Mouse (Mus musculus): ENCODE data around the gene Gpld1. TPM values are rescaled to one million over a fixed set of nuclear protein-coding genes. Genes with fewer than 3 reads are reported as not detected.

Gpld1 gene
- polyA plus RNA-seq (2012; rRNA removed; ENCODE audit: low replicate concordance) = 3.1 and 3.5 TPM in 2 replicates

GRCm38 (mm10) chr13:24942512-24943282, at the start of gene Gpld1:
Gpld1 (plus strand) TSS chr13:24943152.

DNA sequence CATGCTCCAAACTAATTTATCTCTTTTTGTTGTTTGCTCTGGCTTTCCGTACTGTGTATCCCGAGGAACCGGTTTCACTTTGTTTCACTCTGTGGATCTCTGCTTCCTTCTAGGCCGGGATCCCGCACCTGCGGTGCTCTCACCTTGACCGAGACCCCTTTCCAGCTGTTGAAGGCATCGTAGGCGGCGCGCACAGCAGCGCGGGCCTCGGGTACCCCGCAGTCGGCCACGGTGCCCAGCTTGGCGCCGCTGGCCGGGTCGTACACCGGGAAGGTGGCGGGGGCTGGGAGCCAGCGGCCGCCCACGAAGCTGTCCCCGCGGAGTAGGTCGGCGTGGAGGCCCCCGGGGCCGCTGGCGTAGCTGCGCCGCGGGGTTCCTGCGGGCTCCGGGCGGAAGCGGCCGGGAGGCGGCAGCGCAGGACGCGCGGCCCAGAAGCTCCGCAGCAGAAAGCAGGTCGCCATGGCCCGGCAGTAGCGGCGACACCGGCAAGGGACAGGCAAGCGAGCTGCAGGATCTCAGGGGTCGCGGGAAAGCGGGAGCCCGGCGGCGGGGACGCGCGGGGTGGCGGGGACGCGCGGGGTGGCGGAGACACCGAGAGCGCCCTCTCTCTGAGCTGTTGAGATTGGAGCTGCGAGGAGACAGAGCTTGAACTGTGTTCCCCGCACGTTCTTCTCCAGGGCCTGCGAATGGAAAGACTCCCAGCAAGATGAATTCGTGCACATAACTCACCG, 5.7 kb upstream of the Gpld1 start, which contains the start of gene Aldh5a1:
Gene Aldh5a1 (minus strand): TSS at position 554 of the 731 bp plus-strand sequence.

DNA sequence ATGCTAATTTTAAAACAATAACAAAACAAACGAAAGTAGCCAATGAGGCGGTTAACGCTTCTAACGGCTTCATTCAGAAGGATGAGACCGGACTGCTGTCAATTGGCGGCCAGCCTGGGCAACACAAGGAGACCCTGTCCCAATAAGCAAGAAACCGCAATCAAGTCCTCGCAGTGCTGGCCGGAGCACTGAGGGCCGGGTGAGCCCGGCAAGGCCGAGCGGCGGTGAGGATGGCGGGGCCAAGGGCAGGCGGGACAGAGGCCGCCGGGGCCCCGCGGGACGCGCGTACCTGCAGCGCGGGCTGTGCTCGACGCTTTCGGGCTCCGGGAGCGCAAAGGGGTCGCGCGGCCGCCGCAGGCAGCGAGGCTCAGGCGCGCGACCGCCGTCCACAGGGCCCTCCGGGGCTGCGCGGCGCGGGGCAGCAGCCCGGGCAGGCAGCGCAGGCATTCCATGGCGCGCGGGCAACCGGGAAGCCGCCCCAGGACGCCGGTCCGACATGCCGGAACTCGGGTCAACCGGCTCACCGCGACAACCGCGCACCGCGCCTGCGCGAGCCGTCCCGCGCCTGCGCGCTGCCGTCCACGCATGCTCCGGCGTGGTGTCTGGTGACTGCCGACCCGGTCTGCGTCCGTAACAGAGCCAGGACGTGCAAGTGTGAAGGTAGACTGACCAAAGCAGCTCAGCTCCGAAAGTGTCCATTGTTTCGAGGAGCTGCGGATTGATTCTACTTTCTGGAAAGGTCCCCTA, 77.0 kb downstream of the Gpld1 start, which contains the start of gene Mrs2:
Gene Mrs2 (minus strand): TSS at position 587 of the 747 bp plus-strand sequence.

Other genes with a start within 250 kb of the Gpld1 start
- not detected in 2 replicates for gene Armh2, start 201.9 kb upstream of the Gpld1 start, polyA plus RNA-seq (2012; rRNA removed; ENCODE audit: low replicate concordance)
- 1.1 and 2.9 TPM in 2 replicates for gene Gmnn, start 181.2 kb upstream of the Gpld1 start, polyA plus RNA-seq (2012; rRNA removed; ENCODE audit: low replicate concordance)
- 26.1 and 38.5 TPM in 2 replicates for gene BC005537, start 141.5 kb upstream of the Gpld1 start, polyA plus RNA-seq (2012; rRNA removed; ENCODE audit: low replicate concordance)
- 46.3 and 67.5 TPM in 2 replicates for gene Acot13, start 111.6 kb upstream of the Gpld1 start, polyA plus RNA-seq (2012; rRNA removed; ENCODE audit: low replicate concordance)
- 8.1 and 20.0 TPM in 2 replicates for gene Tdp2, start 111.5 kb upstream of the Gpld1 start, polyA plus RNA-seq (2012; rRNA removed; ENCODE audit: low replicate concordance)
- not detected in 2 replicates for gene D130043K22Rik, start 98.0 kb upstream of the Gpld1 start, polyA plus RNA-seq (2012; rRNA removed; ENCODE audit: low replicate concordance)
- gene Aldh5a1, start 5.5 kb upstream of the Gpld1 start, polyA plus RNA-seq (2012; rRNA removed; ENCODE audit: low replicate concordance) = 5.9 and 6.4 TPM in 2 replicates
- gene Mrs2, start 77.2 kb downstream of the Gpld1 start, polyA plus RNA-seq (2012; rRNA removed; ENCODE audit: low replicate concordance) = 29.0 and 32.0 TPM in 2 replicates
- 0.27 TPM in 1 of 2 replicates, not detected in the other for gene Dcdc2a, start 112.9 kb downstream of the Gpld1 start, polyA plus RNA-seq (2012; rRNA removed; ENCODE audit: low replicate concordance)